Comparison of ENCODE assay signal across 8 mouse cellular contexts in the genomic region with DNA sequence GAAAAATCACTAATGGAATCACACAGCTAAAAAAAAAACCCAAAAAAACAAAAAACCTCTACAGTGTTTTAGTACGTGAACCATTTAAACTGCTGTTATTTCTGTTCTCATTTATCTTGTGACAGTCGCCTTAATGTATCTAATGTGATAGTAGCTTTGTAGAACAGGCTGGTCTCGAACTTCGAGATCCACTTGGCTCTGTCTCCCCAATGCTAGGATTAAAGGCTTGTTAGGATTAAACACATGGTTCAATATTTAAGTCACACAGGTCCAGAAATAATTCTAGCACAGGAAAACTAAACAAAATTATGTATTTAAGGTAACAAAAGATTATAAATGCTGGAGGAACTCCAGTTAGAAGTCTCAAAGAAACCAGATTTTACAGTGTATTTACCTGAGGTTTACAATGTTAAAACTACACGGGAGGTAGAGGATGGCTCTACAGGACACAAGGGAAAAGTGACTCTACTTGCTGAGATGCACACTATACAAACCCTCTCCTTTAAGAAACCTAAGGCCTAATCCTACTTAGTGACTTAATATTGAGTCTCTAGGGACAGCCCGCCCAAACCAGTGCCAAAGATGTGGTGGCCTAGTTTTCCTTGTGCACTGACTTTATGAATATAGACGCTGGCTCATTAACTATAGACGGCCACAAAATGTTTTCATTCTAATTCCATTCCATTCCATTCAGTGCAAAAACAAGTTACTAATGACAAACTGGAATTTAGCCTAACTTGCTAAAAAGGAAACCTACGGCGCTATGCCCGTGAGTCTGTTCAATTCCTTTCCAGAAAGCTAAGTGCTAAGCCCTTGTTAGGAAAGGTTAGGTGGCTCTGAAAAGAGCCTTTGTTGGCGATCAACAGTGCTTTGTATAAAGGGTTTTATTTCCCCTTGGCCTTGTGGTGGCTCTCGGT. TPM values are rescaled to one million over a fixed set of nuclear protein-coding genes. Genes with fewer than 3 reads are reported as not detected.
A peak's percentile ranks its signal among the peaks of the same experiment; 100 is the strongest.
DNase-seq lines count a peak whose midpoint lies in the region; ATAC-seq and TF ChIP-seq lines count a peak whose summit lies in the region.

No protein-coding gene starts in this region.

- no peak for ATAC-seq in hindbrain, embryonic 11.5 days (ENCODE audit: low FRiP score)
- ATAC-seq in midbrain, embryonic 14.5 days (ENCODE audit: low FRiP score, low TSS enrichment), result no peak

- no peaks in the 10 kb centered on the region for H3K36me3 ChIP-seq in hindbrain, embryonic 11.5 days (ENCODE audit: control insufficient read depth, insufficient read depth, low read length)
- H3K36me3 ChIP-seq in midbrain, embryonic 14.5 days (ENCODE audit: control insufficient read depth, insufficient read depth, low read length), result no peaks in the 10 kb centered on the region

- H3K9ac ChIP-seq in hindbrain, embryonic 11.5 days (ENCODE audit: low read depth, low read length), result peak overlapping the region; percentile 5
- peak overlapping the region; percentile 36; the same call in 1 of the 2 replicates for H3K9ac ChIP-seq in midbrain, embryonic 14.5 days (replicated peaks; ENCODE audit: low read length)

- no peak for DNase-seq in left cerebral cortex, adult 2 months (ENCODE audit: extremely low spot score in 1 of 2, low spot score in 2 of 2)
- no peak for DNase-seq in left cerebral cortex, postnatal 36 days (ENCODE audit: low spot score in 2 of 2)
- peak; percentile 54 for DNase-seq in hindbrain, embryonic 11.5 days (ENCODE audit: low spot score)
- no peak for DNase-seq in midbrain, embryonic 14.5 days
- no peak for DNase-seq in layer of hippocampus, adult 18-20 months (ENCODE audit: low spot score in 2 of 2)
- DNase-seq in frontal cortex, adult 2 months (ENCODE audit: extremely low spot score in 1 of 2, low spot score in 1 of 2), result no peak
- DNase-seq in frontal cortex, postnatal 14 days (ENCODE audit: low spot score in 2 of 2), result no peak

- H3K9me3 ChIP-seq in hindbrain, embryonic 11.5 days (ENCODE audit: control insufficient read depth, low read length), result no peaks in the 10 kb centered on the region
- H3K9me3 ChIP-seq in midbrain, embryonic 14.5 days (ENCODE audit: control insufficient read depth, low read length), result no peaks in the 10 kb centered on the region

- TF ChIP-seq POLR2A in bone marrow macrophage, adult 2 months (IDR thresholded peaks at IDR 0.05; ENCODE audit: borderline replicate concordance, low read depth, low read length), result no peak

- 3% methylated on average over 13 of the region's 13 CpGs for WGBS in hindbrain, embryonic 11.5 days
- 2% methylated on average over 13 of the region's 13 CpGs for WGBS in midbrain, embryonic 14.5 days

- no peaks in the 10 kb centered on the region for H3K27me3 ChIP-seq in hindbrain, embryonic 11.5 days (ENCODE audit: control insufficient read depth, insufficient read depth, low read length)
- H3K27me3 ChIP-seq in midbrain, embryonic 14.5 days (ENCODE audit: control insufficient read depth, insufficient read depth, low read length), result no peaks in the 10 kb centered on the region

- peak overlapping the region; percentile 57 for H3K4me3 ChIP-seq in left cerebral cortex, adult 2 months
- peak overlapping the region; percentile 66 for H3K4me3 ChIP-seq in bone marrow macrophage, adult 2 months (ENCODE audit: insufficient read depth, low read length)
- peak overlapping the region; percentile 35 for H3K4me3 ChIP-seq in hindbrain, embryonic 11.5 days (ENCODE audit: low read depth, low read length)
- H3K4me3 ChIP-seq in midbrain, embryonic 14.5 days (replicated peaks; ENCODE audit: low read depth, low read length), result peak overlapping the region; percentile 32

- peaks cover 9% of the 10 kb centered on the region for H3K4me1 ChIP-seq in bone marrow macrophage, adult 2 months (ENCODE audit: control insufficient read depth, insufficient read depth, low read length)
- no peaks in the 10 kb centered on the region for H3K4me1 ChIP-seq in hindbrain, embryonic 11.5 days (replicated peaks; ENCODE audit: control insufficient read depth, insufficient read depth, low read length)
- peaks cover 17% of the 10 kb centered on the region for H3K4me1 ChIP-seq in midbrain, embryonic 14.5 days (ENCODE audit: control insufficient read depth, insufficient read depth, low read length)

- TF ChIP-seq CTCF in left cerebral cortex, adult 2 months (IDR thresholded peaks at IDR 0.05), result no peak
- no peak for TF ChIP-seq CTCF in bone marrow macrophage, adult 2 months (IDR thresholded peaks at IDR 0.05; ENCODE audit: low read depth, low read length)

- H3K27ac ChIP-seq in left cerebral cortex, adult 2 months, result peak overlapping the region; percentile 85
- H3K27ac ChIP-seq in bone marrow macrophage, adult 2 months (ENCODE audit: insufficient read depth, low read depth, low read length), result peak overlapping the region; percentile 96
- peak overlapping the region; percentile 91 for H3K27ac ChIP-seq in hindbrain, embryonic 11.5 days (ENCODE audit: low read depth, low read length)
- H3K27ac ChIP-seq in midbrain, embryonic 14.5 days (replicated peaks; ENCODE audit: low read depth, low read length), result peak overlapping the region; percentile 72

- intact Hi-C loops in left cerebral cortex, adult 2 months (cut with DNase I), result loop anchor here (1.0 to 10.0 kb wide), 7 partner anchors 287 to 1720 kb away; a partner anchor contains a TSS
- intact Hi-C loops in left cerebral cortex, postnatal 36 days (cut with DNase I), result loop anchor here (5.0 kb wide), 5 partner anchors 325 to 1705 kb away; a partner anchor contains a TSS

- H3K4me2 ChIP-seq in hindbrain, embryonic 11.5 days (replicated peaks; ENCODE audit: low read depth, low read length), result peak overlapping the region; percentile 70
- peak overlapping the region; percentile 73 for H3K4me2 ChIP-seq in midbrain, embryonic 14.5 days (ENCODE audit: low read length)

RNA-seq across cellular contexts. Expression of a gene that starts 0.7 kb away (rescaled TPM):
- total RNA-seq in left cerebral cortex, adult 2 months (2021), result 10 to 100 TPM; 58.2 to 75.2 TPM
- 10 to 100 TPM; 65.2 to 73.2 TPM for total RNA-seq in left cerebral cortex, postnatal 36 days (2021)
- 7.5 and 8.2 TPM in 2 replicates for polyA plus RNA-seq in bone marrow macrophage, adult 2 months (2012; ENCODE audit: insufficient read depth, insufficient read length, missing spikeins)
- 31.2 and 31.4 TPM in 2 replicates for polyA plus RNA-seq in hindbrain, embryonic 11.5 days (2014; fragmentation: Nextera tagmentation; extraction: Ambion mirVana)
- polyA plus RNA-seq in midbrain, embryonic 14.5 days (2014; fragmentation: Nextera tagmentation; extraction: Ambion mirVana), result 6.6 and 6.8 TPM in 2 replicates
- 10 to 100 TPM; 65.4 to 84.2 TPM for total RNA-seq in layer of hippocampus, adult 18-20 months (2021)
- 12.2 and 13.3 TPM in 2 replicates for polyA plus RNA-seq in frontal cortex, adult 2 months (2012; rRNA removed)

RNA-seq across cellular contexts. Expression of a gene that starts 0.8 kb away (rescaled TPM):
- 1 to 10 TPM; 8.1 to 9.2 TPM for total RNA-seq in left cerebral cortex, adult 2 months (2021)
- 10 to 100 TPM in 1 of 2 experiments, 1 to 10 TPM in 1; 8.3 to 11.2 TPM for total RNA-seq in left cerebral cortex, postnatal 36 days (2021)
- polyA plus RNA-seq in bone marrow macrophage, adult 2 months (2012; ENCODE audit: insufficient read depth, insufficient read length, missing spikeins), result 5.0 and 7.4 TPM in 2 replicates
- polyA plus RNA-seq in hindbrain, embryonic 11.5 days (2014; fragmentation: Nextera tagmentation; extraction: Ambion mirVana), result 58.7 and 60.3 TPM in 2 replicates
- polyA plus RNA-seq in midbrain, embryonic 14.5 days (2014; fragmentation: Nextera tagmentation; extraction: Ambion mirVana), result 9.4 and 11.7 TPM in 2 replicates
- 10 to 100 TPM in 1 of 2 experiments, 1 to 10 TPM in 1; 7.8 to 10.3 TPM for total RNA-seq in layer of hippocampus, adult 18-20 months (2021)
- 0.36 and 0.38 TPM in 2 replicates for polyA plus RNA-seq in frontal cortex, adult 2 months (2012; rRNA removed)

RNA-seq across cellular contexts. Expression of a gene that starts 1.1 kb away (rescaled TPM):
- total RNA-seq in left cerebral cortex, adult 2 months (2021), result 10 to 100 TPM in 1 of 2 experiments, 1 to 10 TPM in 1; 9.4 to 12.9 TPM
- 10 to 100 TPM; 11.8 to 12.9 TPM for total RNA-seq in left cerebral cortex, postnatal 36 days (2021)
- 1.4 and 4.4 TPM in 2 replicates for polyA plus RNA-seq in bone marrow macrophage, adult 2 months (2012; ENCODE audit: insufficient read depth, insufficient read length, missing spikeins)
- polyA plus RNA-seq in hindbrain, embryonic 11.5 days (2014; fragmentation: Nextera tagmentation; extraction: Ambion mirVana), result 14.0 and 15.2 TPM in 2 replicates
- polyA plus RNA-seq in midbrain, embryonic 14.5 days (2014; fragmentation: Nextera tagmentation; extraction: Ambion mirVana), result 4.1 and 7.9 TPM in 2 replicates
- 10 to 100 TPM in 1 of 2 experiments, 1 to 10 TPM in 1; 8.3 to 13.2 TPM for total RNA-seq in layer of hippocampus, adult 18-20 months (2021)
- polyA plus RNA-seq in frontal cortex, adult 2 months (2012; rRNA removed), result 0.78 and 1.6 TPM in 2 replicates

RNA-seq across cellular contexts. Expression of a gene that starts 6.2 kb away (rescaled TPM):
- total RNA-seq in left cerebral cortex, adult 2 months (2021), result 10 to 100 TPM; 12.2 to 13.5 TPM
- 10 to 100 TPM; 13.0 to 13.3 TPM for total RNA-seq in left cerebral cortex, postnatal 36 days (2021)
- 2.9 and 5.5 TPM in 2 replicates for polyA plus RNA-seq in bone marrow macrophage, adult 2 months (2012; ENCODE audit: insufficient read depth, insufficient read length, missing spikeins)
- polyA plus RNA-seq in hindbrain, embryonic 11.5 days (2014; fragmentation: Nextera tagmentation; extraction: Ambion mirVana), result 7.2 and 10.2 TPM in 2 replicates
- 0.86 and 1.1 TPM in 2 replicates for polyA plus RNA-seq in midbrain, embryonic 14.5 days (2014; fragmentation: Nextera tagmentation; extraction: Ambion mirVana)
- total RNA-seq in layer of hippocampus, adult 18-20 months (2021), result 10 to 100 TPM; 11.4 to 16.1 TPM
- 0.36 and 0.65 TPM in 2 replicates for polyA plus RNA-seq in frontal cortex, adult 2 months (2012; rRNA removed)

RNA-seq across cellular contexts. Expression of a gene that starts 6.5 kb away (rescaled TPM):
- 10 to 100 TPM; 18.8 to 25.6 TPM for total RNA-seq in left cerebral cortex, adult 2 months (2021)
- total RNA-seq in left cerebral cortex, postnatal 36 days (2021), result 10 to 100 TPM; 24.6 to 42.5 TPM
- not detected in 2 replicates for polyA plus RNA-seq in bone marrow macrophage, adult 2 months (2012; ENCODE audit: insufficient read depth, insufficient read length, missing spikeins)
- 8.4 and 11.9 TPM in 2 replicates for polyA plus RNA-seq in hindbrain, embryonic 11.5 days (2014; fragmentation: Nextera tagmentation; extraction: Ambion mirVana)
- polyA plus RNA-seq in midbrain, embryonic 14.5 days (2014; fragmentation: Nextera tagmentation; extraction: Ambion mirVana), result not detected in 2 replicates
- total RNA-seq in layer of hippocampus, adult 18-20 months (2021), result 10 to 100 TPM in 1 of 2 experiments, 1 to 10 TPM in 1; 4.9 to 45.9 TPM
- polyA plus RNA-seq in frontal cortex, adult 2 months (2012; rRNA removed), result 0.80 TPM in 1 of 2 replicates, not detected in the other
